Mouse (Mus musculus) layer of hippocampus, adult 2 months (tissue): ENCODE data around the gene Rabif. TPM values are rescaled to one million over a fixed set of nuclear protein-coding genes. Genes with fewer than 3 reads are reported as not detected.
"Not testable (repeated sequence)": the region's sequence is repeated elsewhere in the genome, so short reads cannot be mapped to it uniquely, and the experiment has no call there.

ENCODE experiments used
- DNase-seq, 2 experiments: peaks; one replicate each; pipeline ENCODE4 v3.0.0; 2022; ENCODE audit warnings: low spot score in 2 of 2
- H3K27ac ChIP-seq: fragments of 200-600 bp; 2 replicates; pipeline ENCODE4 v1.8.1; 2022
- H3K4me3 ChIP-seq: fragments of 200-600 bp; 2 replicates; pipeline ENCODE4 v1.8.1; 2022; ENCODE audit warnings: mild to moderate bottlenecking
- CTCF ChIP-seq: fragments of 200-600 bp; conservative IDR thresholded peaks from 2 replicates; pipeline ENCODE4 v1.8.1; 2022; ENCODE audit warnings: antibody characterized with exemption, mild to moderate bottlenecking, moderate library complexity
- total RNA-seq, 2 experiments: library from RNA; stranded (reverse); gene quantifications; 2 replicates each; pipeline ENCODE4 v1.2.3; 2021

Rabif gene
- total RNA-seq, 2 experiments from 2014 or later = 22.3 to 23.6 TPM

GRCm38 (mm10) chr1:134516491-134517198 is 22.2 kb downstream of the Rabif start:
- no peak overlapping the region for H3K4me3 ChIP-seq
- TF ChIP-seq CTCF = no peak
- no peak for DNase-seq
- H3K27ac ChIP-seq = no peak overlapping the region

DNA sequence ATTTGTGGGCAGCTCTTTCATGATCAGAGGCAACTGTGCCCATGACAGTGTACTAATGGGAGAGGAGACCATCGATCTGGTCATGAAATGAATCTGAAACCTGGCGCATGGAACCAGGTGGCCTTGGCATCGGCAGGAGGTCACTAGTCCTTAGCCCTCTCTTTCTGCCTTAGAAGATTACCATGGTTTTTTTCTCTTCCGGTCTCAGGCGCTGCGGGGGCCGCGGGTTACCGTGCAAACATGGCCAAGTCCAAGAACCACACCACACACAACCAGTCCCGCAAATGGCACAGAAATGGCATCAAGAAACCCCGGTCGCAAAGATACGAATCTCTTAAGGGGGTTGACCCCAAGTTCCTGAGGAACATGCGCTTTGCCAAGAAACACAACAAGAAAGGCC is 23.4 kb downstream of the Rabif start:
- not testable (repeated sequence) for H3K4me3 ChIP-seq, DNase-seq, H3K27ac ChIP-seq

GRCm38 (mm10) chr1:134518677-134519076 is 24.2 kb downstream of the Rabif start:
- Histone ChIP-seq H3K4me3 (no peak overlapping the region), H3K27ac (no peak overlapping the region; the same call in 1 of the 2 replicates)
- DNase-seq = peak; percentile 89 to 90
- peak; percentile 89 for TF ChIP-seq CTCF

- not testable (repeated sequence) for DNase-seq, H3K27ac ChIP-seq, H3K4me3 ChIP-seq
These were observed 24.8 kb downstream of the Rabif start for GRCm38 (mm10) chr1:134519201-134519600.

DNA sequence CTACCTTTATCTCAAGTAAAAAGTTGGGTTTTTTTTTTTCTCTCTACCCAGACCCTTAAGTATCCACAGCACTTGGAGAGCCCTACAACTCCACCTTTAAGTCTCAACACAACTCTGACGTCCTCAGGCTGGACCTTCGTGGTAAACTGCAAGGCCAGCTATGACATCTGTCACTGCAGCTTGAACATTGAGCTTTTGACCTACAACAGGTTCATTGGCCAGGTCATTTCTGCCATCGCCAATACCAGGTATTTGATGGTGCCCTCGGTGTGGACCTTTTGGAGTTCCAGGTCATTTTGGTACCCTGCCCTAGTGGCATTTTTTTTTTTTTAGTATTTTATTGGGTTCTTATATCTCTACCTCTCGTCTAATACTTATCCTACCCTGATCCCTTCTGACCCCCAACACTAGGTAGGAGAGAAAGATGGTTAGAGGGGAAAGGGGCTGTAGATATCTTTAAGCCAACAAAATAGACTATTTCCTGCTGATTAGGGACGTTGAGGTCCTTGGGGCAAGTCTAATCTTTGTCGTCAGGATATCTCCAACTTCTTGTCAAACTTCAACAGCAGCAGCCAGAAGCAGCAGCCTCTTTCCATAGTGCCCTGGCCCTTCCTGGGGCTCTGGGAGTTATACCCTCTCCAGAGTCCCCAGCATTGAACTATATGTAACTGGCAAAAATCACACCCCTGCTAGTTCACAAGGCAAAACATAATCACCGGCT is 25.7 kb downstream of the Rabif start:
- Histone ChIP-seq H3K27ac (no peak overlapping the region), H3K4me3 (no peak overlapping the region)
- TF ChIP-seq CTCF = no peak
- no peak for DNase-seq

DNA sequence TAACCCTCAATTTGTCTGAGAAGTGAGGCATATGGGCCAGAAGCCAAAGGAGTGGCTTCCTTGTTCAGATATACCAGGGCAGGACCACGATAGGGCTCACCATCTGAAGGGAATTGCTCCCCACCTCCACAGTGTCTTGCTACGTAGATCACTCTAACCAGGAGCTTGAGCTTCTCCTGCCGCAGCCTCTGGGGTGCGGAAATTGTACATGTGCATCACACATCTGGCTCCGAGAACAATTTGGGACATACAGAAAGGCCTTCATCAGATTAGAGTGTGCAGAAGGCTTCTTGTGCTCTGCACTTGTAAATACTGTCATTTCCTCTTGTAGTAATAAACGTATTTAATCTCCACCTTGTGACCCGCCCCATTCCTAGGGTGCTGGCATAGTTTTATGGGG is 26.7 kb downstream of the Rabif start:
- no peak overlapping the region for H3K27ac ChIP-seq
- TF ChIP-seq CTCF = no peak
- no peak for DNase-seq
- H3K4me3 ChIP-seq = no peak overlapping the region

- H3K27ac ChIP-seq = no peak overlapping the region
- no peak for DNase-seq
- TF ChIP-seq CTCF = no peak
- H3K4me3 ChIP-seq = no peak overlapping the region
These were observed 27.9 kb downstream of the Rabif start for GRCm38 (mm10) chr1:134522325-134522724.

DNA sequence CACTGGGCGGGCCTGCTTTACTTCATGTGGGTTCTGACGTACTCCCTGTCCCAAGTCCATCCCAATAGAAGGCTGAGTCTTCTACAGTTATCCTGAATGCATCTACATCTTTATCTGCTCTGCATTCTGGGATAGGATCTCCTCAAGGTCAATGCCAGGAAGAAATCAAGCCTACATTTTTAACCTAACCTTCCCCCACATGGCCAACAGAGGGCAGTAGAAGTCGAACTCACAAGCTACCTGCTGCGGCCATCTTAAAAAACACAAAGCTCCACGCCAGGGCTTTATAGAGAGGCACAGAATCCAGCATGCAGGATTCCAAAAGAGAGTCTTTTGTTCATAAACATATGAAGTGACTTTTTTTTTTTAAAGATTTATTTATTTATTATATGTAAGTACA is 30.0 kb downstream of the Rabif start:
- Histone ChIP-seq H3K4me3 (no peak overlapping the region), H3K27ac (no peak overlapping the region)
- peak; percentile 69 for TF ChIP-seq CTCF
- DNase-seq = no peak

GRCm38 (mm10) chr1:134525015-134525414 is 30.6 kb downstream of the Rabif start:
- DNase-seq = no peak
- Histone ChIP-seq H3K4me3 (no peak overlapping the region), H3K27ac (no peak overlapping the region)
- TF ChIP-seq CTCF = no peak

GRCm38 (mm10) chr1:134526752-134527151 is 32.3 kb downstream of the Rabif start:
- TF ChIP-seq CTCF = no peak
- no peak for DNase-seq
- no peak overlapping the region for H3K27ac ChIP-seq
- no peak overlapping the region for H3K4me3 ChIP-seq

DNA sequence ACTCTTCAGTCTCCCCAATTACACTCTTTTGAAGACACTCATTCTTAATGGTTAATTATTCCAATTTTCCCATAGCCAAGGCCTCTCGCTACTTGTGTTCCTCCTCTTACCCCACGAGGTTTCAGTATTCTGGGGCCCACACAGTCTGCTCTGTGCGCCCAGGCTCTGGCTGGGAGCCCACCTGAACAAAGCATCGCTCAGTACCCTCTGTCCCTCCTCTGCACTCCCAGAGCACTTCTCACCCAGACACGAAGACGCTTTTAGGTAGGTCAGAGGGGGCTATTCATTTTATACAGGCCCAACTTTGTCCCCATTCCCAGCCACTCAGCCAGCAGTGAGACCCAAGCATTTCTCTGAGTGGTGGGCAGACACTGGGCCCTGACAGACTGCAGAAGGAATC is 36.2 kb downstream of the Rabif start:
- Histone ChIP-seq H3K4me3 (no peak overlapping the region), H3K27ac (peak overlapping the region; percentile 79)
- DNase-seq = peak; percentile 50 to 51
- TF ChIP-seq CTCF = no peak

DNA sequence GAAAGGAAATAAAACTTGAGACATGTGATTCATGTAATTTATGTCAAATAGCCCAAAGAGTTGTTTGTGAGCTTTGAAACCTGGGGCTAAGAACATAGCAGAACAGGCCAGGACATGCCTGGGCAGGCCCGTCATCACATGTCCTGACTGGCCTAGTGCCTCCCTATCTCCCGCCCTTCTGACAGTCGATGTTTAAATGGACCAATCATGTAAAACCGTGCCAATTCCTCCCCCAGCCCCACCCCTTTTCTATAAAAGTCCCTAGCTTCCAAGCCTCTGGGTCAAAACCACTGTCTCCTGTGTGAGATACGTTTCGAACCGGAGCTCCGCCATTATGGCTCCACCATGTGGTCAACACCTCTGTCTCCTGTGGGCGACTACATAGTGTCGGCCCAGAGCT is 39.3 kb downstream of the Rabif start:
- H3K27ac ChIP-seq, DNase-seq, H3K4me3 ChIP-seq: not testable (repeated sequence)

DNA sequence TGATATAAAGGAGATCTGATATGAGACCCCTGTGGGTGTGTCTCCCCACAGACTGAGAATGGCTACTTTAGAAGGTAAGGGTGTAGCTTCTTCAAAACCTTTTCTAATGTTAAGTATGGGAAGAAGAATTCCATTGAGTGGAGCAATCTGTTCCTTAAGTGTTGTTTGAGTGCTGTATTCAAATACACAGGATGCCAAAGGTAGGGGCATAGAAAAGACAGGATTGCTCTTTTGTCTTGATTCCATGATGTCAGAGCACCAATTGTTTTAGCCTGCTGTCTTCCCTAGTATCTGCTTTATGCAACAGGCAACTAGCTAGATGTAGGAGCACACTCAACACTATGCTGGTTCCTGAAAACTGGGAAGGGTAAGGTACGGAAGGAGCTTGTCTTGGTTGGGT is 40.6 kb downstream of the Rabif start:
- DNase-seq = no peak
- no peak for TF ChIP-seq CTCF
- H3K4me3 ChIP-seq = no peak overlapping the region

DNA sequence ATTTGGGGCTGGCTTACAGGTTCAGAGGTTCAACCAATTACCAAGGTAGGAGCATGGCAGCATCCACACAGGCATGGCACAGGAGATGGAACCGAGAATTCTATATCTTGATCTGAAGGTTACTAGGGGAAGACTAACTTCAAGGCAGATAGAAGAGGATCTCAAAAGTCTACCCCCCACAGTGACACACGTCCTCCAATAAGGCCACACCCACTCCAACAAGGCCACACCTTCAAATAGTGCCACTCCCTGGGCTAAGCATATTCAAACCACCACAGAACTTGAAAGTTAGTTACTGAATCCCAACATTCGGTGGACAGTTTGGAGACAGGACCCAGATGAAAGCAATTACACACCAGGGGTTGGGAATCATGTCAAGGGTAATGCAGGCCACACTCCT is 41.1 kb downstream of the Rabif start:
- TF ChIP-seq CTCF = no peak

More for the DNA sequence above, 40.6 kb downstream of the Rabif start:
- H3K27ac ChIP-seq = no peak overlapping the region

More for the DNA sequence above, 41.1 kb downstream of the Rabif start:
- Histone ChIP-seq H3K27ac (no peak overlapping the region), H3K4me3 (no peak overlapping the region)
- DNase-seq = no peak
